Mouse (Mus musculus) frontal cortex, postnatal 25 days (tissue): ENCODE results near the gene Aldh1l1.

Experiments used
- DNase-seq, 2 experiments: peaks; one replicate each; pipeline ENCODE4 v3.0.0; 2022; ENCODE audit warnings: low spot score in 2 of 2

The Aldh1l1 gene

GRCm38 (mm10) chr6:90472079-90472478 is 14.1 kb upstream of the Aldh1l1 start:
- no peak for DNase-seq

GRCm38 (mm10) chr6:90472697-90473096 is 13.5 kb upstream of the Aldh1l1 start:
- DNase-seq, result no peak

GRCm38 (mm10) chr6:90473630-90474360 is 12.4 kb upstream of the Aldh1l1 start:
- DNase-seq, result no peak

GRCm38 (mm10) chr6:90474361-90474750 is 11.9 kb upstream of the Aldh1l1 start:
- no peak for DNase-seq

- DNase-seq, result no peak
Measured at GRCm38 (mm10) chr6:90475176-90475853, 10.9 kb upstream of the Aldh1l1 start.

GRCm38 (mm10) chr6:90475854-90476212 is 10.4 kb upstream of the Aldh1l1 start:
- DNase-seq, result no peak

- DNase-seq, result no peak
Measured at GRCm38 (mm10) chr6:90476941-90477518, 9.2 kb upstream of the Aldh1l1 start.

GRCm38 (mm10) chr6:90484249-90484648 is 2.0 kb upstream of the Aldh1l1 start:
- DNase-seq, result no peak

GRCm38 (mm10) chr6:90484876-90485275 is 1.4 kb upstream of the Aldh1l1 start:
- DNase-seq, result no peak

- DNase-seq, result no peak
Measured at GRCm38 (mm10) chr6:90487531-90487930, 1.3 kb downstream of the Aldh1l1 start.

- DNase-seq, result no peak
Measured at GRCm38 (mm10) chr6:90489532-90489931, 3.3 kb downstream of the Aldh1l1 start.

GRCm38 (mm10) chr6:90490976-90491375 is 4.7 kb downstream of the Aldh1l1 start:
- DNase-seq, result no peak

GRCm38 (mm10) chr6:90491956-90492744 is 5.9 kb downstream of the Aldh1l1 start:
- no peak for DNase-seq

- no peak for DNase-seq
Measured at GRCm38 (mm10) chr6:90494155-90494554, 7.9 kb downstream of the Aldh1l1 start.

GRCm38 (mm10) chr6:90494566-90494965 is 8.3 kb downstream of the Aldh1l1 start:
- DNase-seq, result no peak

GRCm38 (mm10) chr6:90495282-90495912 is 9.2 kb downstream of the Aldh1l1 start:
- DNase-seq, result no peak

- DNase-seq, result no peak
Measured at GRCm38 (mm10) chr6:90496217-90496616, 10.0 kb downstream of the Aldh1l1 start.

- DNase-seq, result no peak
Measured at GRCm38 (mm10) chr6:90499509-90499908, 13.3 kb downstream of the Aldh1l1 start.

- no peak for DNase-seq
Measured at GRCm38 (mm10) chr6:90501222-90501940, 15.2 kb downstream of the Aldh1l1 start.

- DNase-seq, result no peak
Measured at GRCm38 (mm10) chr6:90505906-90506305, 19.7 kb downstream of the Aldh1l1 start.

GRCm38 (mm10) chr6:90506673-90507311 is 20.6 kb downstream of the Aldh1l1 start:
- DNase-seq, result peak; percentile 64 to 69
